Mouse (Mus musculus) midbrain, embryonic 15.5 days (tissue): ENCODE data around the gene Lrrc36. TPM values are rescaled to one million over a fixed set of nuclear protein-coding genes. Genes with fewer than 3 reads are reported as not detected.

ENCODE experiments used
- ATAC-seq: fragments of 200-750 bp; cut with Nextera tagmentation; replicated peaks from 2 replicates; pipeline ENCODE4 v1.8.0; 2017; ENCODE audit warnings: moderate TSS enrichment
- H3K27ac ChIP-seq: fragments of 300-500 bp; sonication (generic); 2 replicates; pipeline ENCODE4 v1.5.1; 2015; ENCODE audit warnings: mild to moderate bottlenecking, inconsistent platforms
- H3K27me3 ChIP-seq: fragments of 300-500 bp; sonication (generic); replicated peaks from 2 replicates; pipeline ENCODE4 v1.6.1; 2015; ENCODE audit warnings: inconsistent platforms
- H3K36me3 ChIP-seq: fragments of 300-500 bp; sonication (generic); replicated peaks from 2 replicates; pipeline ENCODE4 v1.6.1; 2015; ENCODE audit warnings: inconsistent platforms
- H3K4me1 ChIP-seq: fragments of 300-500 bp; sonication (generic); 2 replicates; pipeline ENCODE4 v1.6.1; 2015; ENCODE audit warnings: inconsistent platforms
- H3K4me2 ChIP-seq: fragments of 300-500 bp; sonication (generic); 2 replicates; pipeline ENCODE4 v1.6.1; 2015; ENCODE audit warnings: inconsistent platforms, mild to moderate bottlenecking, moderate library complexity
- H3K4me3 ChIP-seq: fragments of 300-500 bp; sonication (generic); 2 replicates; pipeline ENCODE4 v1.5.1; 2015; ENCODE audit warnings: mild to moderate bottlenecking, inconsistent platforms
- H3K9ac ChIP-seq: fragments of 300-500 bp; sonication (generic); 2 replicates; pipeline ENCODE4 v1.6.1; 2015; ENCODE audit warnings: mild to moderate bottlenecking, inconsistent platforms
- H3K9me3 ChIP-seq: fragments of 300-500 bp; sonication (generic); 2 replicates; pipeline ENCODE4 v1.6.1; 2016; ENCODE audit warnings: inconsistent platforms
- WGBS: fragments of 180-500 bp; shearing (Covaris S2); methylation state at CpG from one replicate; pipeline ENCODE4 v1.1.7; 2015; ENCODE audit warnings: mixed read lengths; 5-methylcytosine and 5-hydroxymethylcytosine counted together
- polyA plus RNA-seq: library from polyadenylated mRNA; unstranded; fragments of >200 nt; fragmentation: Nextera tagmentation; extraction: Ambion mirVana; gene quantifications from 2 replicates; pipeline ENCODE4 v1.2.1, GENCODE M21; 2015

The Lrrc36 gene
- polyA plus RNA-seq, 1 experiment from 2014 or later: 0.97 TPM

DNA sequence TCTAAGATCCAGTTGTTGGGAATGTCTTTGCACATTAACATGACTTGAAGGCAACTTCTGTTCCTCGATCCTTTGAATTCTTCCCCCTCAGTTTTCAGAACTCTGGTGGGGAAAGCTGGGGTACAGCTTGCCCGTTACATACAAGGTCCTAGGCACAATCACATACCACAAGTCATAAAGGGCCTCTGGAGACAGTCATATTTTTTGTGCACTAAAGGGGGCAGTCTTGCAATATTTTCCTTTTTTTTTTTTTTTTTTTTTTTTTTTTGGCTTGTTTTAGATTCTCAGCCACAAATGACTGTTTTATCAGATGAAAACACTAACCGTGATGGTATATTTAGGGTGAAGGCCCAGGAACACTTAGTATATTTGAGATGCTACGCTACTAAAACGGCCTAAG lies 39.9 kb downstream of the Lrrc36 start:
- Histone ChIP-seq H3K9me3 (no peaks in the 10 kb centered on the region), H3K4me1 (0 out of 2 replicates have a peak, but pooled peaks cover 6% of the 10 kb centered on the region), H3K27me3 (no peaks in the 10 kb centered on the region), H3K27ac (no peak overlapping the region), H3K4me2 (no peak overlapping the region), H3K36me3 (no peaks in the 10 kb centered on the region), H3K4me3 (no peak overlapping the region), H3K9ac (no peak overlapping the region)
- 83% methylated on average over 5 of the region's 5 CpGs for WGBS
- no peak for ATAC-seq

DNA sequence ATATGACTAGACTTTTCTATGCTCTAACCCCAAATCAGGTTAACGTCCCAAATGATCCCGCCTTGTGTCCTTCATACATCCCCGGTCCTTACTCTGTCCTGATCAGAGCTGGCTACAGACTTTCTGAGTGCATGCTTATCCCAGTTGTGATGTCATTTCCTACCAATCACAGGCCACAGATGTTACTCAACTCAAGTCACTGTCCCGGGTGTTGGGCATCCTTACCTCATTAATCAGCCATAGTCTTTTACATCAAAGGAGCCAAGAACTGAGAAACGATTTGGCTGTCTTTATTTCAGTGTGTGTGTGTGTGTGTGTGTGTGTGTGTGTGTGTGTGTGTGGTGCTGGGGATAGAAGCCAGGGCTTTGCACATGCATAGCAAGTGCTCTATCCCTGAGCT lies 40.7 kb downstream of the Lrrc36 start:
- Histone ChIP-seq H3K27ac (no peak overlapping the region), H3K36me3 (no peaks in the 10 kb centered on the region), H3K9ac (no peak overlapping the region), H3K9me3 (no peaks in the 10 kb centered on the region), H3K4me1 (0 out of 2 replicates have a peak, but pooled peaks cover 6% of the 10 kb centered on the region), H3K27me3 (no peaks in the 10 kb centered on the region), H3K4me2 (no peak overlapping the region), H3K4me3 (no peak overlapping the region)
- WGBS: 66% methylated on average over 5 of the region's 5 CpGs
- 0 out of 2 replicates have a peak, but pooled peaks have one; percentile 48 for ATAC-seq

DNA sequence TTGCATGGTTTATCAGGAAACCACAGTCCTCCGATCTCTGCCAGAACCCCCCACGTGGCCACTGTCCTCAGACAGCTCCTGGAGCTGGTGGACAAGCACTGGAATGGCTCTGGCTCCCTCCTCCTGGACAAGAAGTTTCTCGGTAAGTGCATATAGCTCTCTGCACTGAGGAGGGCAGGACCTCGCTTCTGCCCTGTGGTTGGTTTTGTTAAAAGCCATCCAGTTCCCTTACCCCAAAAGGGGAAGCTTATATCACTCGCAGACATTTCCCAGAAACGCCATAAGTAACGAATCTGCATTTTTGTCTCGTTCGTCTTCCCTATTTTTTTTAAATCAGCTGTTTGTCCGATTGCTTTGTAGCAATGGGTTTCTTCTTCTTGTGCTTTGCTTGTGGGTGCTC lies 41.8 kb downstream of the Lrrc36 start:
- H3K4me1 ChIP-seq: 0 out of 2 replicates have a peak, but pooled peaks cover 6% of the 10 kb centered on the region
- no peaks in the 10 kb centered on the region for H3K27me3 ChIP-seq
- 72% methylated on average over 10 of the region's 10 CpGs for WGBS
- no peaks in the 10 kb centered on the region for H3K36me3 ChIP-seq
- no peaks in the 10 kb centered on the region for H3K9me3 ChIP-seq
- no peak overlapping the region for H3K4me2 ChIP-seq
- ATAC-seq: no peak
- H3K27ac ChIP-seq: no peak overlapping the region
- no peak overlapping the region for H3K9ac ChIP-seq
- no peak overlapping the region for H3K4me3 ChIP-seq

DNA sequence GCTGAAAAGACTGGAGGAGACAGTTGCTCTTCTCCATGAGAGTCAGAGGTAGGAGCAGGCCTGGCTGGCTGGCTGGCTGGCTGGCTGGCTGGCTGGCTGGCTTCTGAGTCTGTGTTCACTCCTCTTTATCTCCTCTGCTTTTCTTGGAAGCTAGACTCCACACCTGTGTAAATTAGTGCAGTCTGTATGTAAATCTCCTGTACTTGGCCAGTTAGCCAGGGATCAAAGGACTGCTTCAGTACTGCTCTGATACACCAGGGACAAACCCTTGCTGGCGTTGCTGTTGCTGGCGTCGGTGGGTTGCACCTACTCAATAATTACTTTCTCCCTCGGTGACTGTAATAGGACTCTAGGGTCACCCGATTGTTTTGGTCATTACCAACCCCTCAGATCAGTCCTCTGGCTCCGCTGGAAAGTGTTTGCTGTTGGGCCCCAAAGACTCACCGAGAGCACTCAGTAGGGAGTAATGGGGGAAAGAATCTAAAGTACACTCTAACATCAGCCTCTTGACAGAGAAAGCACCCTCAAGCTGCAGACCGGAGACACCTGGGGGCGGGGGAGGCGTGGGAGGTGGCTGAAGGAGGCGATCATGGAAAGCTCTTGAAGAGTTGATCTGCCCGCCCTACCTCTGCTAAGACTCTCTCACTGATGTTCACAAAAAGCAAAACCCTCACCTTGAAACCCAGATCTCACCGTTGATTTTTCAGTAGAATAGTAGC lies 47.9 kb downstream of the Lrrc36 start:
- Histone ChIP-seq H3K4me1 (0 out of 2 replicates have a peak, but pooled peaks cover 16% of the 10 kb centered on the region), H3K4me2 (no peak overlapping the region), H3K9ac (no peak overlapping the region), H3K9me3 (no peaks in the 10 kb centered on the region), H3K4me3 (no peak overlapping the region), H3K27ac (no peak overlapping the region), H3K27me3 (no peaks in the 10 kb centered on the region), H3K36me3 (no peaks in the 10 kb centered on the region)
- WGBS: 71% methylated on average over 13 of the region's 13 CpGs
- ATAC-seq: no peak

DNA sequence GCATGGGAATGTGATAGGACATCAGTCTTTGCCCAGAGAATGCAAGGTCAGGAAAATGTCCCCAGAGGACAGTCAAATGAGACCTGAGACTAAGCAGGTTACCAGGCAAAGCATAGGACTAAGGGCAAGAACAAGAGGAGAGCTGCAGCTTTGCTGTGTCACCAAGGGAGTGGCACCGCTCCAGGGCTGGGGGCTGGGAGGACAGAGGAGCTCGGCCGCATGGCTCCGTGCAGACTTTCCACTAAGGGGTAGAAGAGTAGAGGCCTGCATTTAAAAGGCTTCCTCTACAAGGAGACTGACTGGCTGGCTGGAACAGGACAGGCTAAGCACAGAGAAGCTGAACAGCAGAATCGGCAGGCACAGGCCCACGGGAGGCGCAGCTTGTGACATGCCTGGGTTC lies 51.2 kb downstream of the Lrrc36 start:
- no peak overlapping the region for H3K4me3 ChIP-seq
- no peak overlapping the region for H3K4me2 ChIP-seq
- H3K4me1 ChIP-seq: peaks cover 27% of the 10 kb centered on the region
- H3K27me3 ChIP-seq: no peaks in the 10 kb centered on the region
- 68% methylated on average over 7 of the region's 7 CpGs for WGBS
- H3K36me3 ChIP-seq: no peaks in the 10 kb centered on the region
- H3K9ac ChIP-seq: no peak overlapping the region
- ATAC-seq: no peak
- H3K27ac ChIP-seq: no peak overlapping the region
- H3K9me3 ChIP-seq: no peaks in the 10 kb centered on the region

DNA sequence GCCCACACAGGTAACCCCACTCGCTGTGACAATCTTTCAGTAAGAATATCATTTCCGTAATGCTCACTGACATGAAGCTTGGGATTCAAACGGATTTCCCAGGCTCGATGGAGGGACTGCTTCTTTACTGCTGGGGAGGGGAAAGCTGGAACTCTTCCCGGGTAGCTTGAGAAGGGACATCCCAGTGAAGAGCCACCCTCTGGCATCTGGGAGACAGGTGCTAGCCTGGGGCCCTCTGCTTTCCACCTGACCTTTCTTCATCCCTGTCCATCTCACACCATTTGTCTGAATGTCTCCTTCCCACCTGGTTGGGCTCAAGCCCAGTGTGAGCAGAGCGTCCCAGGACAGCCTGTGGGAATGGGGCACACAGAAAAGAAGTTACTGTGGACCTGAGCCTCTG lies 52.9 kb downstream of the Lrrc36 start:
- Histone ChIP-seq H3K36me3 (no peaks in the 10 kb centered on the region), H3K4me2 (no peak overlapping the region), H3K9ac (no peak overlapping the region), H3K27ac (peak overlapping the region; percentile 64), H3K4me1 (peaks cover 37% of the 10 kb centered on the region), H3K27me3 (no peaks in the 10 kb centered on the region), H3K4me3 (no peak overlapping the region), H3K9me3 (no peaks in the 10 kb centered on the region)
- WGBS: 83% methylated on average over 6 of the region's 6 CpGs
- no peak for ATAC-seq

DNA sequence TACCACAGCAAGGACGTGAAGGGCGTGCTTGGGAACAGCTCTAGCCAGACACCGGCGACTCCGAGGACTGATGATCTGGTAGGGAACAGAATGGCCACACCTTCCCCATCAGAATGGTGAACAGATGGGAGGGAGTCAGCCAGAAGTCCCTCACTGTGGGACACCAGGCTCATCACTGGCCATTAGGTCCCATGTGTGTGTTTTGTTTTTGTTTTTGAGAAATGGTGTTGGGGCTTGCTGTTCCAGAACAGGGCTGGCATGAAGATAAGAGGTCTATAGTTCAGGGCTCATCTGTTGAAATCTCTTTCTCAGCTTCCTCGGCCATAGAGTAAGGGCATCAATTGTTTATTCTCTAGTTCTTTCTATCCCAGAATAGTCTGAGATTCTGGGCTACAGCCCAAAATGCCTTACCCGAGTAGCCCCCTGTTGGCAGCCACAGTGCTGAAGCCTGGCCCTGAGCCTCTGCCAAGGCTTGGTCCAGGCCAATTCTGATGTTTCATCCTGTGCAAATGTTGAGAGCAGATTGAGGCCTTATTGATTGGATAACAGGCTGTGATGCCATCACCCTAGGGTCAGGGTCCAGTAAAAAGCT lies 53.4 kb downstream of the Lrrc36 start:
- WGBS: 71% methylated on average over 7 of the region's 7 CpGs
- no peaks in the 10 kb centered on the region for H3K36me3 ChIP-seq
- ATAC-seq: no peak
- peak overlapping the region; percentile 64 for H3K27ac ChIP-seq
- no peaks in the 10 kb centered on the region for H3K9me3 ChIP-seq
- peaks cover 43% of the 10 kb centered on the region for H3K4me1 ChIP-seq
- no peak overlapping the region for H3K9ac ChIP-seq
- no peaks in the 10 kb centered on the region for H3K27me3 ChIP-seq
- H3K4me2 ChIP-seq: no peak overlapping the region
- H3K4me3 ChIP-seq: no peak overlapping the region

DNA sequence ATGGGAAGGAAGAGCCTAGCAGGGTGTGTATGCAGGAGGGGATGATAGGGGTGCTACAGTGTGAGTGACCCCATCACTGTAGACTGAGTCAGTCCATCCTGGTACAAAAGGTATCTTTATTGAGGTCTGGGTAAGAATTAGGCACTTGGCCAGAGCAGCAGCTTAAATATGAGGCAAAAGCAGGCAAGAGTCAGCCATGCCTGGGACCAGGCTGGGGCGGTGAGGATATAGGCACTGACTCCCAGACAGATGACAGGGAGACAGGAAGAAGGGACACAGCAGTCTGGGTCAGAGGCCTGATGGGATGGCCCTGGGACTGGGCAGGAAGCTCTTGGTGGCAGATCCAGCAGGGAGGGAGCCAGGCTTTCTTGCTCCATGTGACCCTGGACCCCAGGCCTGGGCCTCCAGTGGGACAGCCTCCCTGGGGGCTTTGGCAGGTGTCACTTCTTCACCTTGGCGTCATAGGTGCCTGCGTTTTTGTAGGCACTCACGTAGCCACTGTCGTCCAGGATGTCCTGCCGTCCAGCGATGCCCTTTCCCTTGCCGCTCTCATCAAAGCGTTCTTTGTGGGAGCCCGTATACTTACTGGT lies 54.1 kb downstream of the Lrrc36 start:
- WGBS: 92% methylated on average over 10 of the region's 10 CpGs
- H3K27ac ChIP-seq: peak overlapping the region; percentile 64
- peaks cover 46% of the 10 kb centered on the region for H3K4me1 ChIP-seq
- ATAC-seq: no peak
- H3K4me3 ChIP-seq: no peak overlapping the region
- H3K27me3 ChIP-seq: 0 out of 2 replicates have a peak, but pooled peaks cover under 1% of the 10 kb centered on the region
- no peaks in the 10 kb centered on the region for H3K36me3 ChIP-seq
- no peak overlapping the region for H3K4me2 ChIP-seq
- H3K9me3 ChIP-seq: no peaks in the 10 kb centered on the region
- no peak overlapping the region for H3K9ac ChIP-seq

DNA sequence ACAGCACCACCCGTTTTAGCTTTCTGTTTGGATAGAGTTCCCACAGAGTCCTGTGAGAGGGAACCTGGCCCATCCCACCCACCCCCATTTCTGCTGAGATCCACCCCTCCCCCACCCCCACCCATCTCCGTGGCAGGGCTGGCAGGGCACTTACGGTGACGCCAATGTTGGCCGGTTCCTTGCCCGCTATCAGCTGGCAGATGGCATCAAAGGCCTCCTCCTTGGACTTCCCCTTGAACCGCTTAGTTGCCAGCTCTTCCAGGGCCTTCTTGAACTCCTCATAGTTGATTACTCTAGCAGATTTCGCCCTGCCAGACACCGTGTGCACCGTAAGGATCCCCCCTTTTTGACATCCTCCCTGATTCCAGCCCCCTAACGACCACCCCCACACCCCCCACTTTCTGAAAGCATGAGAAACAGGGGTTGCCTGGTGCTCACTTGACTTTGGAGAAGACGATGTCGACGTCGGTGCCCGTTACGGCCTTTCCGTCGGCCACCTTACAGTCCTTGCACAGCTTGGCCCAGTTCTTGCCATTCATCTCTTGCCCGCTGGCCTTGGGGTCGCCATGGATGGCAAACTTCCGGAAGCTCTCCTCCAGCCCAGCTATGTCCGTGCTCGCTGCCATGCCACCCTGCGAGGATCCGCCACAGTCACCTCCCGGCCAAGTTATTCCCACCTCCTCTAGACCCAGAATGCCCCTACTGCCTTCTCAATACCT lies 54.8 kb downstream of the Lrrc36 start:
- H3K9ac ChIP-seq: no peak overlapping the region
- H3K4me3 ChIP-seq: no peak overlapping the region
- H3K9me3 ChIP-seq: no peaks in the 10 kb centered on the region
- ATAC-seq: no peak
- H3K4me1 ChIP-seq: peaks cover 49% of the 10 kb centered on the region
- whole genome bisulfite sequencing: 91% methylated on average over 27 of the region's 27 CpGs
- 0 out of 2 replicates have a peak, but pooled peaks cover 3% of the 10 kb centered on the region for H3K27me3 ChIP-seq
- H3K4me2 ChIP-seq: no peak overlapping the region
- no peaks in the 10 kb centered on the region for H3K36me3 ChIP-seq
- no peak overlapping the region; the same call in 1 of the 2 replicates for H3K27ac ChIP-seq

DNA sequence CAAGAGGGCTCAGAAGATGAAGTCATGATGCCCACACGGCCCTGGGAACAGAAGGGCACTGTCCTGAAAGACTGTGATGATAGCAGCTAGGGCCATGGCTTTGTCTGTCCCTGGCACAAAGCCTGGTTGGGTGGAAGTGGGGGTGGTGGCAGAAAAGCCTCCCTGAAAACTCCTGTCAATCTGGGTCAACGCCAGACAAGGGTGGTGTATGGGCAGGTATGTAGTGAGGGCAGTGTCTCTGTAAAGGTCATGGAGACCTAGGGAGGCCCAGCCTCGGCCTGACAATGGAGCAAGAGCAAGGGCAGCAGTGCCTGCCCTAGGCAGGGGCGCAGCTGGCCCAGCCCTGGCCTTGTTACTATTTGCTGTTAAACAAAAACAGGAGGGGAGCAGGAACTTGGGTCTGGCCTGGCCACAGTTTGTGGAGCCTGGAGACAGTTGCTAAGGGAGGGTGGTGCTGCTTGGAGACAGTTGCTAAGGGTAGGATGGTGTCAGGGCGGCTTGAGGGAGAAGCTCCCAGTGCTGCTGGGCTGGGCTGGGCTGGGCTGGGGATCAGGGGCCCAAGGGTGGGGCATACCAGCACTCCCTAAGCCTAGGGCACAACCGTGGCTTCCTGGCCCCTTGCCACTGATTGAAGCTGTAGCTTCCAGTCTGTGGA lies 55.8 kb downstream of the Lrrc36 start:
- 0 out of 2 replicates have a peak overlapping the region, but pooled peaks have one; percentile 12 for H3K9ac ChIP-seq
- H3K9me3 ChIP-seq: no peaks in the 10 kb centered on the region
- ATAC-seq: peak; percentile 15
- H3K4me3 ChIP-seq: peak overlapping the region; percentile 43
- WGBS: 29% methylated on average over 6 of the region's 6 CpGs
- peak overlapping the region; percentile 67 for H3K4me2 ChIP-seq
- H3K27ac ChIP-seq: peak overlapping the region; percentile 67
- H3K36me3 ChIP-seq: no peaks in the 10 kb centered on the region
- H3K27me3 ChIP-seq: 0 out of 2 replicates have a peak, but pooled peaks cover 3% of the 10 kb centered on the region
- H3K4me1 ChIP-seq: peaks cover 52% of the 10 kb centered on the region

DNA sequence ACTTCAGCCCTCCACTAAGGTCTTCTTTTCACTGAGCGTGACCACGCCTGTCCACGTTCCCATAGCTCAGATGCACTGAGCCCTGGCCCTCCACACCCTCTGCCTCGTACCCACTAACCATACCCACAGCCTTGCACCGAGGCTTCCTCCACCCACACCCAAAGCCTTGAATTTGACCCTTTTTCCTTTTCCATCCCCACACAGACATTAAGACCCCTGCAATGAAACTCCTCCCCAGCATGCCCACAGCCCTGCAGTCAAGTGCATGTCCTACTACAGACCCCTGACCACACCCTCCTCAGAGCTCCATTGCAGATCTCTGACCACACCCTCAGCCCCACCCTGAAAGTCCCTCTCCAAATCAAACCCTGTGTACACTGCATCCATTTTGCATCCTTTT lies 56.4 kb downstream of the Lrrc36 start:
- H3K4me1 ChIP-seq: peaks cover 52% of the 10 kb centered on the region
- peak overlapping the region; percentile 30; the same call in 1 of the 2 replicates for H3K9ac ChIP-seq
- 0 out of 2 replicates have a peak, but pooled peaks cover 3% of the 10 kb centered on the region for H3K27me3 ChIP-seq
- H3K27ac ChIP-seq: peak overlapping the region; percentile 67
- WGBS: 78% methylated on average over 5 of the region's 5 CpGs
- ATAC-seq: no peak
- no peaks in the 10 kb centered on the region for H3K9me3 ChIP-seq
- H3K36me3 ChIP-seq: no peaks in the 10 kb centered on the region
- peak overlapping the region; percentile 43 for H3K4me3 ChIP-seq
- peak overlapping the region; percentile 67 for H3K4me2 ChIP-seq
